Mouse (Mus musculus) pancreas, adult 10 weeks (tissue): ENCODE results near the gene Cyp4v3. TPM values are rescaled to one million over a fixed set of nuclear protein-coding genes. Genes with fewer than 3 reads are reported as not detected.

Source experiments
- polyA plus RNA-seq: library from polyadenylated mRNA; stranded (reverse); fragments of 350-450 nt; fragmentation: Illumina TruSeq; extraction: RNeasy Lipid Tissue Mini Kit (QIAGEN cat#74804); gene quantifications from one replicate; pipeline ENCODE4 v1.2.3, GENCODE M21; 2015; ENCODE audit warnings: low read depth, low replicate concordance; ENCODE audit not compliant: insufficient read depth

The Cyp4v3 gene
- polyA plus RNA-seq, result 3.6 TPM

GRCm38 (mm10) chr8:45332685-45333409 is at the start of gene Cyp4v3:
Cyp4v3 (minus strand) TSS chr8:45333216.

GRCm38 (mm10) chr8:45381963-45382347 is 48.9 kb upstream of the Cyp4v3 start, which contains the start of gene Fam149a:
Fam149a (minus strand) TSS chr8:45382291.

GRCm38 (mm10) chr8:45308366-45308765 is 24.6 kb downstream of the Cyp4v3 start, which contains the start of gene Gm45753:
Gm45753 (minus strand) TSS chr8:45308466.

GRCm38 (mm10) chr8:45294687-45295086 is 38.3 kb downstream of the Cyp4v3 start, which contains the start of gene Klkb1:
Klkb1 (minus strand) TSS chr8:45294859.

GRCm38 (mm10) chr8:45261920-45262319 is 71.1 kb downstream of the Cyp4v3 start, which contains the start of gene F11:
F11 (minus strand) TSS chr8:45262031.

Other genes starting within 250 kb of the Cyp4v3 start
- not detected for gene F11, start 71.2 kb downstream of the Cyp4v3 start, polyA plus RNA-seq
- gene Klkb1, start 38.4 kb downstream of the Cyp4v3 start, polyA plus RNA-seq, result not detected
- gene Gm45753, start 24.8 kb downstream of the Cyp4v3 start, polyA plus RNA-seq, result not detected
- 5.3 TPM for gene Fam149a, start 49.1 kb upstream of the Cyp4v3 start, polyA plus RNA-seq
- 3.3 TPM for gene Tlr3, start 77.9 kb upstream of the Cyp4v3 start, polyA plus RNA-seq
- gene Sorbs2, start 174.6 kb upstream of the Cyp4v3 start, polyA plus RNA-seq, result 20.5 TPM